Mouse (Mus musculus) midbrain, embryonic 12.5 days (tissue): Measurements from ENCODE around the gene Sco1. TPM values are rescaled to one million over a fixed set of nuclear protein-coding genes. Genes with fewer than 3 reads are reported as not detected.
A peak's percentile ranks its signal among the peaks of the same experiment; 100 is the strongest.

Experiments used
- ATAC-seq: fragments of 200-750 bp; cut with Nextera tagmentation; 2 replicates; pipeline ENCODE4 v1.8.0; 2017; ENCODE audit warnings: low read depth, moderate TSS enrichment, moderate library complexity; ENCODE audit not compliant: low FRiP score
- H3K27ac ChIP-seq: fragments of 300-500 bp; sonication (generic); replicated peaks from 2 replicates; pipeline ENCODE4 v1.5.1; 2016; ENCODE audit warnings: mild to moderate bottlenecking
- H3K27me3 ChIP-seq: fragments of 300-500 bp; sonication (generic); 2 replicates; pipeline ENCODE4 v1.6.1; 2016; ENCODE audit warnings: mild to moderate bottlenecking
- H3K36me3 ChIP-seq: fragments of 300-500 bp; sonication (generic); 2 replicates; pipeline ENCODE4 v1.6.1; 2016
- H3K4me1 ChIP-seq: fragments of 300-500 bp; sonication (generic); 2 replicates; pipeline ENCODE4 v1.6.1; 2016
- H3K4me2 ChIP-seq: fragments of 300-500 bp; sonication (generic); replicated peaks from 2 replicates; pipeline ENCODE4 v1.6.1; 2016; ENCODE audit warnings: mild to moderate bottlenecking, moderate library complexity
- H3K4me3 ChIP-seq: fragments of 300-500 bp; sonication (generic); 2 replicates; pipeline ENCODE4 v1.5.1; 2016; ENCODE audit warnings: mild to moderate bottlenecking
- H3K9ac ChIP-seq: fragments of 300-500 bp; sonication (generic); replicated peaks from 2 replicates; pipeline ENCODE4 v1.6.1; 2016; ENCODE audit warnings: mild to moderate bottlenecking, moderate library complexity
- H3K9me3 ChIP-seq: fragments of 300-500 bp; sonication (generic); 2 replicates; pipeline ENCODE4 v1.6.1; 2016; ENCODE audit warnings: mild to moderate bottlenecking
- WGBS: fragments of 180-500 bp; shearing (Covaris S2); methylation state at CpG from one replicate; pipeline ENCODE4 v1.1.7; 2016; 5-methylcytosine and 5-hydroxymethylcytosine counted together
- polyA plus RNA-seq: library from polyadenylated mRNA; unstranded; fragments of >200 nt; fragmentation: Nextera tagmentation; extraction: Ambion mirVana; gene quantifications from 2 replicates; pipeline ENCODE4 v1.2.1, GENCODE M21; 2016

Gene Sco1
- polyA plus RNA-seq, 1 experiment from 2014 or later, result 19.8 TPM

- Histone ChIP-seq H3K9ac (no peak within 1 kb of the TSS), H3K27me3 (peaks cover 15% of the 10 kb centered on the region), H3K27ac (no peak within 1 kb of the TSS), H3K4me3 (no peak within 1 kb of the TSS), H3K4me1 (peaks cover 18% of the 10 kb centered on the region; the same call in 1 of the 2 replicates), H3K36me3 (no peaks in the 10 kb centered on the region), H3K9me3 (no peaks in the 10 kb centered on the region), H3K4me2 (no peak within 1 kb of the TSS)
- 87% methylated on average over 5 of the region's 5 CpGs for WGBS
- ATAC-seq, result no peak
Observed at GRCm38 (mm10) chr11:67078000-67078399, 25.5 kb downstream of the Sco1 start, which contains the start of gene Myh3. Gene Myh3 (plus strand): TSS chr11:67078300.

DNA sequence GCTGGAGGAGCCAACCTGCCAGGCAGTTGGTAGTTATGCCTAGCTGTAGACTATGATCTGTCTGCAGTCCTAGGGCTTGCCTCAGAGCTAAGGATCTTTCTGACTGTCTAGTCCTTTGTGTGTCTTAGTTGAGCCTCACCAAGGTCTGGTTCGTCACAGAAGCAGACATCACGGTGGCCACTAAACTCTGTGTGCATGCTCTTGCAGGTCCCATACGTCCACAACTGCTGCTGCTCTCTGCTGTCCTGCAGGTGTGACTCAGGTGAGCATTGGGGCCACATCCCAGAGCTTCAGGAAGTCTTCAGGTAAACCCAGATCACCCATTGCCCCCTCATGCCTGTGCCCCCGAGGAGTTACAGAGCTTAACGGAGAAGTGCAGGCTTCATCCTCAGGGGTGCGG, 26.4 kb downstream of the Sco1 start:
- Histone ChIP-seq H3K9ac (no peak overlapping the region), H3K4me3 (no peak overlapping the region), H3K4me2 (no peak overlapping the region), H3K9me3 (no peaks in the 10 kb centered on the region), H3K4me1 (peaks cover 18% of the 10 kb centered on the region; the same call in 1 of the 2 replicates), H3K27ac (no peak overlapping the region), H3K27me3 (peaks cover 24% of the 10 kb centered on the region), H3K36me3 (no peaks in the 10 kb centered on the region)
- WGBS, result 83% methylated on average over 6 of the region's 6 CpGs
- no peak for ATAC-seq

- H3K4me2 ChIP-seq, result 0 out of 2 replicates have a peak overlapping the region, but pooled peaks have one; percentile 9
- peak overlapping the region; percentile 68 for H3K27ac ChIP-seq
- peak; percentile 39; the same call in 1 of the 2 replicates for ATAC-seq
Observed at GRCm38 (mm10) chr11:67079740-67080139, 27.3 kb downstream of the Sco1 start.

DNA sequence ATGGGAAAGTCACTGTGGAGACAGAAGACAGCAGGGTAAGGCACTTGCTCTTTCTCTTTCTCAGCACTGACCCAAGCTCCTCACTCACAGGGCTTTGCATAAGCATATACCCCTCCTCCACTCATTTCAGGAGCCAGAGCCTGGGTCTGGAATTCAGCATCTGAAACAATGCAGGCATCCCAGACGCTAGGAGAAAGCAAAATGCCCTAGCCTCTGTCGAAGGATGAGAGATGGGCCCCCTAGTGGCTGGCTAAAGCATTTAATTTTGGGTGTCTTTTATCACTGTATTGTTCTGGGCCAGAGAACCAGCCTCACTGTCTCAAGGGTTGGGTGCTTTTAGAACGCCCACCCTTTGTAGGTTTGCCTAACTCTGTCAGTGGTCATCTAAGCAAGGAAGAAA, 27.7 kb downstream of the Sco1 start:
- Histone ChIP-seq H3K36me3 (no peaks in the 10 kb centered on the region), H3K4me1 (peaks cover 18% of the 10 kb centered on the region; the same call in 1 of the 2 replicates), H3K4me2 (0 out of 2 replicates have a peak overlapping the region, but pooled peaks have one; percentile 9), H3K9ac (no peak overlapping the region), H3K4me3 (no peak overlapping the region), H3K27me3 (peaks cover 37% of the 10 kb centered on the region), H3K27ac (peak overlapping the region; percentile 68), H3K9me3 (no peaks in the 10 kb centered on the region)
- peak; percentile 73 for ATAC-seq
- WGBS, result 5% methylated on average over 3 of the region's 3 CpGs

More at GRCm38 (mm10) chr11:67079740-67080139, 27.3 kb downstream of the Sco1 start:
- Histone ChIP-seq H3K27me3 (peaks cover 32% of the 10 kb centered on the region), H3K9me3 (no peaks in the 10 kb centered on the region), H3K9ac (no peak overlapping the region), H3K36me3 (no peaks in the 10 kb centered on the region), H3K4me3 (no peak overlapping the region), H3K4me1 (peaks cover 18% of the 10 kb centered on the region; the same call in 1 of the 2 replicates)
- WGBS, result 52% methylated on average over 11 of the region's 11 CpGs

GRCm38 (mm10) chr11:67081125-67081649, 28.7 kb downstream of the Sco1 start:
- no peaks in the 10 kb centered on the region for H3K9me3 ChIP-seq
- no peak overlapping the region for H3K4me3 ChIP-seq
- peak; percentile 70 for ATAC-seq
- WGBS, result 3% methylated on average over 11 of the region's 11 CpGs
- peaks cover 18% of the 10 kb centered on the region; the same call in 1 of the 2 replicates for H3K4me1 ChIP-seq
- H3K36me3 ChIP-seq, result no peaks in the 10 kb centered on the region
- H3K27ac ChIP-seq, result peak overlapping the region; percentile 46; the same call in 1 of the 2 replicates
- H3K4me2 ChIP-seq, result peak overlapping the region; percentile 31
- H3K9ac ChIP-seq, result no peak overlapping the region
- H3K27me3 ChIP-seq, result peaks cover 38% of the 10 kb centered on the region

GRCm38 (mm10) chr11:67082188-67082587, 29.7 kb downstream of the Sco1 start:
- 86% methylated on average over 7 of the region's 7 CpGs for WGBS
- H3K27me3 ChIP-seq, result peaks cover 48% of the 10 kb centered on the region
- no peak overlapping the region for H3K4me3 ChIP-seq
- H3K27ac ChIP-seq, result no peak overlapping the region
- peaks cover 18% of the 10 kb centered on the region; the same call in 1 of the 2 replicates for H3K4me1 ChIP-seq
- H3K9ac ChIP-seq, result no peak overlapping the region
- H3K9me3 ChIP-seq, result no peaks in the 10 kb centered on the region
- no peak overlapping the region for H3K4me2 ChIP-seq
- no peak for ATAC-seq
- H3K36me3 ChIP-seq, result no peaks in the 10 kb centered on the region

DNA sequence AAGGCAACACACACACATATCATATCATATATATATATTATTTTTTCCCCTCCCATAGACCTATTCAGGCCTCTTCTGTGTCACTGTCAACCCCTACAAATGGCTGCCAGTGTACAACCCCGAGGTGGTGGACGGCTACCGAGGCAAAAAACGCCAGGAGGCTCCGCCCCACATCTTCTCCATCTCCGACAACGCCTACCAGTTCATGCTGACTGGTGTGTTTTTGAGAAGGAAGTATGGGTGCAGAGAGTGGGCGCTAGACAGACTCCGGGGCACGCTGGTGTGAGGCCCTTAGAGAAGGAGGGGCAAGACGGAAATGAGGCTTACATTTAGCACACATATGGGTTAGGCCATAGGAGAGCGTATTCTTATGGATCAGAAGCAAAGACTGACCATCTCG, 30.3 kb downstream of the Sco1 start:
- H3K36me3 ChIP-seq, result no peaks in the 10 kb centered on the region
- no peak overlapping the region for H3K4me3 ChIP-seq
- 90% methylated on average over 13 of the region's 13 CpGs for WGBS
- H3K9me3 ChIP-seq, result no peaks in the 10 kb centered on the region
- H3K27ac ChIP-seq, result no peak overlapping the region
- no peak overlapping the region for H3K4me2 ChIP-seq
- ATAC-seq, result no peak
- H3K9ac ChIP-seq, result no peak overlapping the region
- H3K4me1 ChIP-seq, result peaks cover 16% of the 10 kb centered on the region; the same call in 1 of the 2 replicates
- peaks cover 49% of the 10 kb centered on the region for H3K27me3 ChIP-seq

DNA sequence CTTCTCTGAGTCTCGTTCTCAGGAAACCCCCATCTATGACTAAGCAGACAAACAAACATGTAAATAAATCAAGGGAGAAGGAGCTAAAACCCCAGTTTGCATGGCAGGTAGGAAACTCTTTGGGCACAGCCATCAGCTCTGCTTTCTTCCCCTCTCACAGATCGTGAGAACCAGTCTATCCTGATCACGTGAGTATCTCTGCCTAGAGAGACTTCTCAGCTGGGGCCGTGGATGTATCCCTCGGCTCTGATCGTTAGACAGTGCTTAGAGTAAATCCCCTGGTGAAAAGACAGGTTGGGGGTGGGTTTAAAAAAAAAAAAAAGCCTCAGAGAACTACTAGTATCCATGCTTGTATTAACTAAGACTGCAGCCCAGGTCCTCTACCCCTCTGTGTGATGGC, 30.8 kb downstream of the Sco1 start:
- H3K36me3 ChIP-seq, result no peaks in the 10 kb centered on the region
- no peak overlapping the region for H3K9ac ChIP-seq
- H3K9me3 ChIP-seq, result no peaks in the 10 kb centered on the region
- no peak overlapping the region for H3K4me2 ChIP-seq
- WGBS, result 61% methylated on average over 6 of the region's 6 CpGs
- H3K27me3 ChIP-seq, result peaks cover 49% of the 10 kb centered on the region
- ATAC-seq, result no peak
- H3K27ac ChIP-seq, result no peak overlapping the region
- H3K4me1 ChIP-seq, result peaks cover 16% of the 10 kb centered on the region; the same call in 1 of the 2 replicates
- H3K4me3 ChIP-seq, result no peak overlapping the region

DNA sequence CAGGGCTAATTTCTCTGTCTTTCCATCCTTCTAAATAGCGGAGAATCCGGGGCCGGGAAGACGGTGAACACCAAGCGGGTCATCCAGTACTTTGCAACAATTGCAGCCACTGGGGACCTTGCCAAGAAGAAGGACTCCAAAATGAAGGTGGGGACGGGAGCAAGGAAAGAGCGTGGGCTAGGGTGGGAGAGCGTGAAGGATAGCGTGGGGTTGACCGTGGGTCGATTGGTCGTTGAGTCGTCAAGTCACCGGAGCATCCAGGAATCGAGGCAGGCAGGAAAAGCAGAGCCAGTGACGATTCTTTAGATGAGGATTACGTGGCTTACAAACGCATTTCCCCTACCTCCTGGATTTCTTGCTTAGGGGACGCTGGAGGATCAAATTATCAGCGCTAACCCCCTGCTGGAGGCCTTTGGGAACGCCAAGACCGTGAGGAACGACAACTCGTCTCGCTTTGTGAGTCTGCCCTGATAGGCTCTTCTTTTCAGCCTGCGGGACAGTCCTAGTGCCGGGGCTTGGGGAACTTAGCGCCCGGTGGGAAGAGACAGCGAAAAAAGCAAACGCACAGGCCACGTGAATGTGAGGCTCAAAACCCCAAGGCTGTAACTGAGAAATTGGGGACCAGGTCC, 31.4 kb downstream of the Sco1 start:
- H3K36me3 ChIP-seq, result no peaks in the 10 kb centered on the region
- no peaks in the 10 kb centered on the region for H3K9me3 ChIP-seq
- no peak overlapping the region for H3K27ac ChIP-seq
- WGBS, result 43% methylated on average over 32 of the region's 32 CpGs
- H3K4me3 ChIP-seq, result no peak overlapping the region
- ATAC-seq, result no peak
- H3K9ac ChIP-seq, result no peak overlapping the region
- peaks cover 49% of the 10 kb centered on the region for H3K27me3 ChIP-seq
- H3K4me1 ChIP-seq, result peaks cover 16% of the 10 kb centered on the region; the same call in 1 of the 2 replicates
- no peak overlapping the region for H3K4me2 ChIP-seq

DNA sequence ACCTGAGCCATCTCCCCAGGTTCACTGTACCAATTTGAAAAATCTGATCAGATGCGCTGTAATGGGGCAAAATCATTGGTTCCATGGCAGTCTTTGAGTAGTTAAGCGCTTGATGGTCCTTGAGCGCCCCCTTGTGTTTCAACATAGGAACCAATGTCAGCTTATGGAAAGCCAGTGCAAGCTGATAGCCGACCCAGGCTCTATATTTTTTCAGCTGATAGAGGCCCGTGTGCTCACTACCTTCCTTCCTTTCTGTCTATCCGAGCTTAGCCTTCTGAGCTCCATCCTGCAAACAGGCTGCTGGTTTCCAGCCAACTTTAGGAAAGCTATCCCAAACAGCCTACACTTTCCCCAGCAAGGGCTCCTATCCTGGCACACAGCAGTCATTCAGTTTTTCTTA, 33.0 kb downstream of the Sco1 start:
- peaks cover 49% of the 10 kb centered on the region for H3K27me3 ChIP-seq
- peaks cover 8% of the 10 kb centered on the region; the same call in 1 of the 2 replicates for H3K4me1 ChIP-seq
- WGBS, result 9% methylated on average over 6 of the region's 6 CpGs
- no peak overlapping the region for H3K4me2 ChIP-seq
- H3K9me3 ChIP-seq, result no peaks in the 10 kb centered on the region
- no peaks in the 10 kb centered on the region for H3K36me3 ChIP-seq
- ATAC-seq, result no peak
- H3K4me3 ChIP-seq, result no peak overlapping the region
- H3K27ac ChIP-seq, result no peak overlapping the region
- H3K9ac ChIP-seq, result no peak overlapping the region

DNA sequence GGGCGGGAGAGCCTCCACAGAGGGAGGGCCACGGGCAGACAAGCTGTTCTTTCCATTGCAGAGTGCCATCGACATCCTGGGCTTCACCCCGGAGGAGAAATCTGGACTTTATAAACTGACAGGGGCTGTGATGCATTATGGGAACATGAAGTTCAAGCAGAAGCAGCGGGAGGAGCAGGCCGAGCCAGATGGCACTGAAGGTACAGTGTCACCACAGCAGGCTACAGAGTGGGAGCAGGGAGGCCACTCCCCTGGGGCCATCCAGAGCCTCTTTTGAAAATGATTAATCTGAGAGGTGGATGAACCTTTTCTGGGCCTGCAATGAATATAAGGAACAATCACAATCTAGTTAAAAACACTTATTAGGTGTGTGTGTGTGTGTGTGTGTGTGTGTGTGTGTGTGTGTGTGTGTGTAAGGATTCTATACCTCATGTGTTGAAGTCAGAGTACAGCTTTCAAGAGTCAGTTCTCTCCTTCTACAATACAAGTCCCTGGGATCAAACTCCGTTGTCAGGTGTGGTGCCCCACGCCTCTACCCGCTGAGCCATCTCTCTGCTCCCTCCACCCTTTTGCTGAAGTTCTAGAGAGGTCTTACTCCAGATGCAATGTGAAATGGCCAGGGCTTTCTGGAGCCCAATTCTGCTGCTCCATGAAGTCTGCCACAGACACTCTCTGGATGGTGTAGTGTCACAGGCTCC, 34.1 kb downstream of the Sco1 start:
- WGBS, result 59% methylated on average over 9 of the region's 9 CpGs
- ATAC-seq, result no peak
- H3K4me1 ChIP-seq, result no peaks in the 10 kb centered on the region

DNA sequence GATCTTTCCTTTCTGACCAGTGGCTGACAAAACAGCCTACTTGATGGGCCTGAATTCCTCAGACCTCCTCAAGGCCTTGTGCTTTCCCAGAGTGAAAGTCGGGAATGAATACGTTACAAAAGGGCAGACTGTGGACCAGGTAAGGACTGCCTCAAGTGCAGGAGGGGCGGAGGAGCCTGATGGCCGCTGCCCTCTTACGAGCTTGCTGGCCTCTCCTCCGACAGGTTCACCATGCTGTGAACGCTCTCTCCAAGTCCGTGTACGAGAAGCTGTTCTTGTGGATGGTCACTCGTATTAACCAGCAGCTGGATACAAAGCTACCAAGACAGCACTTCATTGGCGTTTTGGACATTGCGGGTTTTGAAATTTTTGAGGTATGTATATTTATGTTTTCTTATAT, 34.8 kb downstream of the Sco1 start:
- Histone ChIP-seq H3K4me2 (no peak overlapping the region), H3K9me3 (no peaks in the 10 kb centered on the region), H3K27ac (no peak overlapping the region), H3K36me3 (no peaks in the 10 kb centered on the region), H3K4me1 (no peaks in the 10 kb centered on the region), H3K9ac (no peak overlapping the region), H3K4me3 (no peak overlapping the region), H3K27me3 (peaks cover 40% of the 10 kb centered on the region)
- no peak for ATAC-seq
- WGBS, result 88% methylated on average over 12 of the region's 12 CpGs

More for the DNA sequence above, 34.1 kb downstream of the Sco1 start:
- no peaks in the 10 kb centered on the region for H3K9me3 ChIP-seq
- peaks cover 43% of the 10 kb centered on the region for H3K27me3 ChIP-seq
- H3K4me2 ChIP-seq, result no peak overlapping the region
- H3K9ac ChIP-seq, result no peak overlapping the region
- H3K4me3 ChIP-seq, result no peak overlapping the region
- no peaks in the 10 kb centered on the region for H3K36me3 ChIP-seq
- H3K27ac ChIP-seq, result no peak overlapping the region
